Mouse (Mus musculus) forebrain, embryonic 14.5 days (tissue): Measurements from ENCODE around the gene Pde10a. TPM values are rescaled to one million over a fixed set of nuclear protein-coding genes. Genes with fewer than 3 reads are reported as not detected.

Experiments used
- ATAC-seq: fragments of 200-750 bp; cut with Nextera tagmentation; 2 replicates; pipeline ENCODE4 v1.8.0; 2017; ENCODE audit warnings: mild to moderate bottlenecking, moderate library complexity
- DNase-seq: peaks from one replicate; pipeline ENCODE4 v3.0.0-alpha.2; 2015; ENCODE audit warnings: low spot score
- H3K27ac ChIP-seq: fragments of 300-500 bp; sonication (generic); 2 replicates; pipeline ENCODE4 v1.5.1; 2014; ENCODE audit warnings: low read depth, mild to moderate bottlenecking, control low read depth, low read length, moderate library complexity
- H3K27me3 ChIP-seq: fragments of 300-500 bp; sonication (generic); replicated peaks from 2 replicates; pipeline ENCODE4 v1.6.1; 2014; ENCODE audit warnings: low read length, control low read depth, mixed read lengths; ENCODE audit not compliant: control insufficient read depth, insufficient read depth
- H3K36me3 ChIP-seq: fragments of 300-500 bp; sonication (generic); 2 replicates; pipeline ENCODE4 v1.6.1; 2014; ENCODE audit warnings: low read length, control low read depth; ENCODE audit not compliant: control insufficient read depth, insufficient read depth
- H3K4me1 ChIP-seq: fragments of 300-500 bp; sonication (generic); 2 replicates; pipeline ENCODE4 v1.6.1; 2014; ENCODE audit warnings: antibody characterized with exemption, low read length, control low read depth; ENCODE audit not compliant: control insufficient read depth, insufficient read depth
- H3K4me2 ChIP-seq: fragments of 300-500 bp; sonication (generic); 2 replicates; pipeline ENCODE4 v1.6.1; 2014; ENCODE audit warnings: mild to moderate bottlenecking, control low read depth, low read length
- H3K4me3 ChIP-seq: fragments of 300-500 bp; sonication (generic); 2 replicates; pipeline ENCODE4 v1.5.1; 2014; ENCODE audit warnings: low read depth, low read length, control low read depth
- H3K9ac ChIP-seq: fragments of 300-500 bp; sonication (generic); 2 replicates; pipeline ENCODE4 v1.6.1; 2014; ENCODE audit warnings: mild to moderate bottlenecking, low read length, control low read depth, moderate library complexity
- H3K9me3 ChIP-seq: fragments of 300-500 bp; sonication (generic); replicated peaks from 2 replicates; pipeline ENCODE4 v1.6.1; 2016; ENCODE audit warnings: low read length, control low read depth, mixed read lengths; ENCODE audit not compliant: control insufficient read depth
- WGBS: fragments of 180-500 bp; shearing (Covaris S2); extraction: QIAGEN DNeasy Blood & Tissue Kit; methylation state at CpG from one replicate; pipeline ENCODE4 v1.1.7; 2014; 5-methylcytosine and 5-hydroxymethylcytosine counted together
- polyA plus RNA-seq: library from polyadenylated mRNA; unstranded; fragments of >200 nt; fragmentation: Nextera tagmentation; extraction: Ambion mirVana; gene quantifications from 2 replicates; pipeline ENCODE4 v1.2.1, GENCODE M21; 2014

The Pde10a gene
- polyA plus RNA-seq, 1 experiment from 2014 or later: 12.1 TPM

DNA sequence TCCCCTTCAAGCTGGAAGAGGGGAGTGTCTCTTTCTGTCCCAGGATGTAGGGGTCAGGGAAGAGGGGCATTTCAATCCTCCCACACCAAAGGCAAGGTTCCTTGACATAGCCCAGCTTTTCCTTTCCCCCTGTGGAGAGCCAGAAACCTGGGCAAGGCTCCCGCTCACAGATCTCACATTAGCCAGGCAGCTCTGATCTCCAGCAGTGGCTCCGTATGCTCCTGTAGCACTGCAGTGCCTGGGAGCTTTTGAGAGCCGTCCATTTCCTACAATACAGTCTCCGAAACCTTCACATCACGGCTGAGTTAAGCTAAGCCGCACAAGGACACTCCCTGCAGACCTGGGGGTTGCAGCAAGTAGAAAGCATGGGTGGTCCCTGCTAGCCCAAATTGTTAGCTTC, 29.0 kb downstream of the Pde10a start:
- Histone ChIP-seq H3K27ac (no peak overlapping the region), H3K4me2 (no peak overlapping the region), H3K9ac (no peak overlapping the region), H3K36me3 (no peaks in the 10 kb centered on the region), H3K4me3 (no peak overlapping the region), H3K4me1 (no peaks in the 10 kb centered on the region), H3K27me3 (no peaks in the 10 kb centered on the region), H3K9me3 (no peaks in the 10 kb centered on the region)
- 85% methylated on average over 6 of the region's 6 CpGs for WGBS
- ATAC-seq (no peak), DNase-seq (no peak)

- H3K4me2 ChIP-seq: no peak overlapping the region
- H3K4me3 ChIP-seq: no peak overlapping the region
- ATAC-seq (no peak), DNase-seq (no peak)
- no peak overlapping the region for H3K9ac ChIP-seq
- H3K27ac ChIP-seq: no peak overlapping the region
- H3K36me3 ChIP-seq: no peaks in the 10 kb centered on the region
- 89% methylated on average over 9 of the region's 9 CpGs for WGBS
- no peaks in the 10 kb centered on the region for H3K4me1 ChIP-seq
- no peaks in the 10 kb centered on the region for H3K27me3 ChIP-seq
- H3K9me3 ChIP-seq: no peaks in the 10 kb centered on the region
Measured at GRCm38 (mm10) chr17:8555785-8556184, 30.6 kb downstream of the Pde10a start.

DNA sequence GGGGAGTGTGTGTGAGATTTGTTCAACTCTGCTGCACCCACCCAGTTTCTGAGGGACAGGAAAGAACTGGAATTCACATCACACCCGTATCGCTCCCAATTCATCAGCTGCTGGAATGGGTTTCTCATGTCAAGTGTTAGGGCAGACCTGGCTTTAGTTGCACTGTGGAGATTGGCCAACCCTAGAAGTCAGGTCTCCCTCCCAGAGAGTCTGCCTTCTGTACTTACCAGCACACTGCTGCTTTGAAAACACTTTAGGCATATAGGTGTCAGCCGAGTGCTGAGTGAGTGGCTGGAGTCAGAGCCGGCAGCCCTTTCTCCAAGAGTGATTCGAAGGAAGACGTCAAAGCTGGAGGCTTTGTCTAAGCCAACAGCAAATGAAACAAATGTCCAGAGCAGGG, 31.1 kb downstream of the Pde10a start:
- DNase-seq: no peak
- Histone ChIP-seq H3K4me2 (no peak overlapping the region), H3K9ac (no peak overlapping the region), H3K4me1 (no peaks in the 10 kb centered on the region), H3K27me3 (no peaks in the 10 kb centered on the region), H3K36me3 (no peaks in the 10 kb centered on the region), H3K27ac (no peak overlapping the region), H3K4me3 (no peak overlapping the region), H3K9me3 (no peaks in the 10 kb centered on the region)
- 87% methylated on average over 6 of the region's 6 CpGs for WGBS
- ATAC-seq: no peak

- H3K9me3 ChIP-seq: no peaks in the 10 kb centered on the region
- no peak overlapping the region for H3K27ac ChIP-seq
- no peaks in the 10 kb centered on the region for H3K36me3 ChIP-seq
- H3K4me3 ChIP-seq: no peak overlapping the region
- DNase-seq: no peak
- WGBS: 90% methylated on average over 8 of the region's 8 CpGs
- no peaks in the 10 kb centered on the region for H3K4me1 ChIP-seq
- H3K27me3 ChIP-seq: no peaks in the 10 kb centered on the region
- no peak overlapping the region for H3K4me2 ChIP-seq
- no peak for ATAC-seq
- H3K9ac ChIP-seq: no peak overlapping the region
Measured at GRCm38 (mm10) chr17:8557926-8558325, 32.8 kb downstream of the Pde10a start.

GRCm38 (mm10) chr17:8562101-8562885, 37.1 kb downstream of the Pde10a start:
- Histone ChIP-seq H3K4me1 (no peaks in the 10 kb centered on the region), H3K36me3 (no peaks in the 10 kb centered on the region), H3K27ac (no peak overlapping the region), H3K9me3 (no peaks in the 10 kb centered on the region), H3K4me2 (no peak overlapping the region), H3K27me3 (no peaks in the 10 kb centered on the region), H3K4me3 (no peak overlapping the region), H3K9ac (no peak overlapping the region)
- DNase-seq: no peak
- 65% methylated on average over 14 of the region's 14 CpGs for WGBS
- no peak for ATAC-seq

DNA sequence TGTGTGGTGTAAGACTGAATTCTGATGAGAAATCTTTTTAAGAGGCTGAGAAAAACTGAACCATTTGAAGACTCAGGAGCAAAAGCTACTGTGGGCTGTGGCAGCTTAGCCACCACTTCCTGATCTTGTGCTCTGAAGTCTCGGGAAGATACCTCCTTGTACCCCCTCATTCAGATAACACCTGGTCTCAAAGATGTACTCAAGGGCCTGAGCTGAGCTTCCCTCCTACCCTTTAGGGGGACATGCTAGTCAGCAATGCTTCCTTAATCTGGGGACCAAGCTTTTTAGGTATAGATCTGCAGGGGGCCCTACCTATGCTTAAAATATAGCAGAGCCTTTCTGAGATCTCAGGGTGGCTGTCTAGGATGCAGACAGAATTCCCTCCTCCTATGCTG, 37.7 kb downstream of the Pde10a start:
- no peaks in the 10 kb centered on the region for H3K9me3 ChIP-seq
- 94% methylated on average over 1 of the region's 1 CpGs for WGBS
- H3K27me3 ChIP-seq: no peaks in the 10 kb centered on the region
- DNase-seq (no peak), ATAC-seq (no peak)
- H3K36me3 ChIP-seq: no peaks in the 10 kb centered on the region
- no peak overlapping the region for H3K9ac ChIP-seq
- H3K4me2 ChIP-seq: no peak overlapping the region
- H3K4me1 ChIP-seq: no peaks in the 10 kb centered on the region
- no peak overlapping the region for H3K4me3 ChIP-seq
- H3K27ac ChIP-seq: no peak overlapping the region

DNA sequence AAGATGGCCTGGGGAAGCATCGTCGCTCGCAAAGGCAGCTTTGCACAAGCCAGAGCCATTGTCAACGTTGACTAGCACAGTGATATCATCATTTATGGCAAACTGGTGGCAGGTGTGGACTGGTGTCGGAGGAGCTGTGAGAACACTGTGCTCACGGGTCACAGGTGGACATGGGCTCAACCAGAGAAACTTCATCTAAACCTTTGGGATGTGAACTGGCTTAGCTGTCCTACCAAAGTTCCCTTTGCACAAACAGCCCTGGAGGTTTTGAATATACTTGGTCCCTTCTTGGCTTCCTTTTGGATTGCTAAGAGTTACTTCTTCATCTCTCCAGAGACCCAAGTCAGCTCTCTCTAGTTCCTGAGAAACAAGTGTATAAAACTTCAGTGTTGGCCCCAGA, 41.7 kb downstream of the Pde10a start, which contains the start of gene Gm17087:
Gene Gm17087, minus strand, starts transcription at position 101 of the 400 bp plus-strand sequence.
- Histone ChIP-seq H3K27me3 (no peaks in the 10 kb centered on the region), H3K9ac (no peak within 1 kb of the TSS), H3K4me3 (no peak within 1 kb of the TSS), H3K27ac (no peak within 1 kb of the TSS), H3K36me3 (no peaks in the 10 kb centered on the region), H3K4me1 (no peaks in the 10 kb centered on the region), H3K4me2 (no peak within 1 kb of the TSS), H3K9me3 (no peaks in the 10 kb centered on the region)
- ATAC-seq: no peak
- 96% methylated on average over 6 of the region's 6 CpGs for WGBS
- no peak for DNase-seq

- WGBS: 82% methylated on average over 8 of the region's 8 CpGs
- no peak for ATAC-seq
- no peak overlapping the region for H3K27ac ChIP-seq
- H3K4me3 ChIP-seq: no peak overlapping the region
- H3K4me1 ChIP-seq: no peaks in the 10 kb centered on the region
- no peak overlapping the region for H3K4me2 ChIP-seq
- no peaks in the 10 kb centered on the region for H3K27me3 ChIP-seq
- no peaks in the 10 kb centered on the region for H3K36me3 ChIP-seq
- no peaks in the 10 kb centered on the region for H3K9me3 ChIP-seq
- DNase-seq: no peak
- no peak overlapping the region for H3K9ac ChIP-seq
Measured at GRCm38 (mm10) chr17:8573542-8574260, 48.5 kb downstream of the Pde10a start.

- no peaks in the 10 kb centered on the region for H3K4me1 ChIP-seq
- H3K9me3 ChIP-seq: no peaks in the 10 kb centered on the region
- H3K36me3 ChIP-seq: no peaks in the 10 kb centered on the region
- peak; percentile 49 for DNase-seq
- no peak for ATAC-seq
- no peaks in the 10 kb centered on the region for H3K27me3 ChIP-seq
- no peak overlapping the region for H3K4me3 ChIP-seq
- no peak overlapping the region for H3K9ac ChIP-seq
- no peak overlapping the region for H3K27ac ChIP-seq
- WGBS: 66% methylated on average over 3 of the region's 3 CpGs
- H3K4me2 ChIP-seq: no peak overlapping the region
Measured at GRCm38 (mm10) chr17:8580360-8580759, 55.2 kb downstream of the Pde10a start.
